In the genomic region with DNA sequence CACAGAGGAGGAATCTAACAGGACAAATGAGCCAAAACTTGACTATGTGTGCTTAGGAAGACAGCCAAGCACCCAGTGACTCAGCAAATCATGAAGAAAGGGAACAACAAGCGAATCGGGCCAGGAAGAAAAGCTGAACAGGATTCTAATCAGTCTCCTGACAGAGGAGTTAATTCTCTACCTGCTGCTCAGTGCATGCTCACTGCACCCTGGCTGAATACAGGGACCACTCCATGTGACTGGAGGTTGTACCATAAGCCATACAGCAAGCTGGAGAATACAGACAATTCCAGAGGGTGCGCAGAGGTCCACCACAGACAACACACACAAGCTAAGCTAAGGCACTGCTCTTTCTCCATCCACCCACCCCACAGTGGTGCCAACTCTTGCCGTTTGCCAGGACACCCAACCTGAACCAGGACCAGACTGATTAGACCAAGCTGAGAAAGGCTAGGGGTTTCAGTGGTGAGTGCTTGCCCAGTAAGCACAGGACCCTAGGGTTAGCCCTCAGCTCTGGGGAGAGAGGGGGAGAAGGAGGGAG, we compare ENCODE assay signal across 9 mouse cellular contexts. TPM values are rescaled to one million over a fixed set of nuclear protein-coding genes. Genes with fewer than 3 reads are reported as not detected.
A peak's percentile ranks its signal among the peaks of the same experiment; 100 is the strongest.
DNase-seq lines count a peak whose midpoint lies in the region; ATAC-seq lines count a peak whose summit lies in the region.
"Had no signal": no experiment of that assay in that cellular context is flagged by ENCODE, and none has a peak within 500 bp of the region (broad histone marks: within the 10 kb centered on the region; RNA-seq: fewer than 3 reads in every experiment).

No protein-coding gene starts in this region.

- peak; percentile 38 for DNase-seq in left cerebral cortex, adult 11 months (ENCODE audit: low spot score)
- DNase-seq in left cerebral cortex, postnatal 4 days, result no peak
- peak; percentile 71 for DNase-seq in adrenal gland, postnatal 10 days
- DNase-seq in heart, embryonic 10.5 days (ENCODE audit: low spot score), result no peak
- DNase-seq in layer of hippocampus, postnatal 25 days (ENCODE audit: extremely low spot score in 1 of 2, low spot score in 1 of 2), result peak; percentile 27 to 40
- peak; percentile 39 for DNase-seq in ovary, postnatal 36 days (ENCODE audit: low spot score)
- DNase-seq in cerebellum, postnatal 10 days, result no peak

- H3K4me1 ChIP-seq in heart, embryonic 10.5 days, result peaks cover 13% of the 10 kb centered on the region

- 0 out of 2 replicates have a peak overlapping the region, but pooled peaks have one; percentile 16 for H3K27ac ChIP-seq in heart, embryonic 10.5 days
- H3K27ac ChIP-seq: lung, embryonic 15.5 days had no signal

- ATAC-seq in monocyte, adult 5-6 weeks (replicated peaks; ENCODE audit: insufficient number of reproducible peaks, low FRiP score, low TSS enrichment, poor library complexity, severe bottlenecking), result no peak

- H3K4me3 ChIP-seq in heart, embryonic 10.5 days, result no peak overlapping the region
- H3K4me3 ChIP-seq: lung, embryonic 15.5 days had no signal

- WGBS in heart, embryonic 10.5 days, result 77% methylated on average over 4 of the region's 4 CpGs

- intact Hi-C loops in left cerebral cortex, postnatal 4 days (cut with DNase I), result no loop called here

- H3K9me3 ChIP-seq in heart, embryonic 10.5 days, result no peaks in the 10 kb centered on the region
- H3K9me3 ChIP-seq: lung, embryonic 15.5 days had no signal

- peaks cover 11% of the 10 kb centered on the region; the same call in 1 of the 2 replicates for H3K27me3 ChIP-seq in heart, embryonic 10.5 days (ENCODE audit: insufficient read depth, poor library complexity, severe bottlenecking)
- H3K27me3 ChIP-seq: lung, embryonic 15.5 days had no signal

- H3K36me3 ChIP-seq in heart, embryonic 10.5 days, result no peaks in the 10 kb centered on the region
- H3K36me3 ChIP-seq: lung, embryonic 15.5 days had no signal

RNA-seq across cellular contexts. Expression of a gene that starts 4.4 kb away (rescaled TPM):
- total RNA-seq in left cerebral cortex, postnatal 4 days (2021), result 10 to 100 TPM; 60.4 to 75.2 TPM
- total RNA-seq in adrenal gland, postnatal 10 days (2021), result 100 to 1,000 TPM; 131 to 144 TPM
- 30.1 and 62.2 TPM in 2 replicates for polyA plus RNA-seq in heart, embryonic 10.5 days (2016; fragmentation: Nextera tagmentation; extraction: Ambion mirVana)
- total RNA-seq in layer of hippocampus, postnatal 25 days (2021), result 100 to 1,000 TPM; 299 to 321 TPM
- total RNA-seq in monocyte, adult 5-6 weeks (2017), result 43.8 to 75.0 TPM (median 64.1 TPM) in 3 replicates

RNA-seq across cellular contexts. Expression of a gene that starts 27.1 kb away (rescaled TPM):
- 1 to 10 TPM; 3.2 to 3.8 TPM for total RNA-seq in left cerebral cortex, postnatal 4 days (2021)
- total RNA-seq in adrenal gland, postnatal 10 days (2021), result 100 to 1,000 TPM in 1 of 2 experiments, 10 to 100 TPM in 1; 95.5 to 101 TPM
- 46.9 and 47.2 TPM in 2 replicates for polyA plus RNA-seq in heart, embryonic 10.5 days (2016; fragmentation: Nextera tagmentation; extraction: Ambion mirVana)
- 1 to 10 TPM; 2.6 to 2.8 TPM for total RNA-seq in layer of hippocampus, postnatal 25 days (2021)
- total RNA-seq in monocyte, adult 5-6 weeks (2017), result not detected in 3 replicates

RNA-seq across cellular contexts. Expression of a gene that starts 31.3 kb away (rescaled TPM):
- 10 to 100 TPM; 10.3 to 10.9 TPM for total RNA-seq in left cerebral cortex, postnatal 4 days (2021)
- total RNA-seq in adrenal gland, postnatal 10 days (2021), result 10 to 100 TPM; 12.8 to 13.3 TPM
- 16.9 and 21.1 TPM in 2 replicates for polyA plus RNA-seq in heart, embryonic 10.5 days (2016; fragmentation: Nextera tagmentation; extraction: Ambion mirVana)
- 10 to 100 TPM; 12.0 to 12.1 TPM for total RNA-seq in layer of hippocampus, postnatal 25 days (2021)
- total RNA-seq in monocyte, adult 5-6 weeks (2017), result 7.4 to 12.4 TPM (median 8.4 TPM) in 3 replicates

RNA-seq across cellular contexts. Expression of a gene that starts 44.3 kb away (rescaled TPM):
- total RNA-seq in left cerebral cortex, postnatal 4 days (2021), result not detected
- total RNA-seq in adrenal gland, postnatal 10 days (2021), result under 1 TPM; 0.39 to 0.51 TPM
- 1.2 TPM in 1 of 2 replicates, not detected in the other for polyA plus RNA-seq in heart, embryonic 10.5 days (2016; fragmentation: Nextera tagmentation; extraction: Ambion mirVana)
- not detected for total RNA-seq in layer of hippocampus, postnatal 25 days (2021)
- not detected in 3 replicates for total RNA-seq in monocyte, adult 5-6 weeks (2017)

Comparison
In these comparisons a context has a peak if more than half of its experiments do, and no peak if none do; other contexts are left out.
1. DNase-seq: peak in left cerebral cortex, adult 11 months (single experiment), adrenal gland, postnatal 10 days (single experiment), layer of hippocampus, postnatal 25 days (2 of 2) and ovary, postnatal 36 days (single experiment); none in left cerebral cortex, postnatal 4 days (single experiment), heart, embryonic 10.5 days (single experiment) and cerebellum, postnatal 10 days (0 of 2).
2. RNA of a gene that starts 27.1 kb away (total RNA-seq): 95.5 to 101 TPM in adrenal gland, postnatal 10 days; 3.2 to 3.8 TPM in left cerebral cortex, postnatal 4 days, 2.6 to 2.8 TPM in layer of hippocampus, postnatal 25 days and not detected in monocyte, adult 5-6 weeks; every median in the first group is over 10 times any median in the second.